Mouse (Mus musculus) activated CD4-positive, CD25-positive, alpha-beta regulatory T cell, adult 9 weeks (primary cell): Measurements from ENCODE around the gene Rbp4. TPM values are rescaled to one million over a fixed set of nuclear protein-coding genes. Genes with fewer than 3 reads are reported as not detected.

Experiments
- polyA plus RNA-seq: library from polyadenylated mRNA; unstranded; fragments of 100-300 nt; shearing (Covaris generic); gene quantifications from one replicate; pipeline ENCODE4 v1.2.1, GENCODE M21; 2017

The Rbp4 gene
- polyA plus RNA-seq, result not detected

DNA sequence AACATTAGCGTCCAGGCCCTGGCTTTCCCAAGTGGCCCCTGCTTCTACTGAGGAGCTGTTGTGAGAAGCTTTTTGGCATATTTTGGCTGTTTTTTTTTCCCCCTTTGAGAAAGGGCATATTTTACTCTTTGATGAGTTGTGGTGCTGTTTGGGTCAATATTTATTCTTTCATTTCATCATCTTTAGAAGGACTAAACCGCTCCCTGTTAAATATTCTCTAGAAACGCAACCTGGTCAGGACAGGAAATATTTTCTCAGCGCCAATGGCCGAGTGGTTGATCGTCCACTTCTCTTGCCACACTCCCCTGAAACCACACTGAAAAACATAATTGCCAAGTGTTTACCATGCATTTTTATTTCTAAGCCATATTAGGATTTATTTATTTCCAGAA lies at the start of gene Rbp4:
Rbp4 (minus strand) TSS at position 63 of the 392 bp plus-strand sequence.

DNA sequence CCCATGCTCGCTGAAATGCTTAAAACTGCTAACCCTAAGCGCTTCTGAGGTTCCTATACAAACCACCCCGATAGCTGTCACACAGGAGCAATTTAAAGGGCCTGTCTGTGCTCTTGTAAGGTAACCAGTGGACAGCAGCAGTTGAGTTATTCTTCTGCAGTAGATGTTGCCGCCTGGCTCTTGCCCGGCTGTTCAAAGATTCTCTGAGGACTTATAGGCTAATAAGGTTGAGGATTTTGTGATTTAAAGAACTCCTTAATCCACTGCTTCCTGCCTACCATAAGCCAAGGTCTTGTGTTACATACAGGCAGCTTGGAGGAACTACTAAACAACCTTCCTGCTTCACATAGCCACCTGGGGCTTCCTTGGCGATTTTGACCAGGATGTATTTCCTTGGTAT lies 7.4 kb upstream of the Rbp4 start, which contains the start of gene Pde6c:
Pde6c (plus strand) TSS at position 301 of the 400 bp plus-strand sequence.

DNA sequence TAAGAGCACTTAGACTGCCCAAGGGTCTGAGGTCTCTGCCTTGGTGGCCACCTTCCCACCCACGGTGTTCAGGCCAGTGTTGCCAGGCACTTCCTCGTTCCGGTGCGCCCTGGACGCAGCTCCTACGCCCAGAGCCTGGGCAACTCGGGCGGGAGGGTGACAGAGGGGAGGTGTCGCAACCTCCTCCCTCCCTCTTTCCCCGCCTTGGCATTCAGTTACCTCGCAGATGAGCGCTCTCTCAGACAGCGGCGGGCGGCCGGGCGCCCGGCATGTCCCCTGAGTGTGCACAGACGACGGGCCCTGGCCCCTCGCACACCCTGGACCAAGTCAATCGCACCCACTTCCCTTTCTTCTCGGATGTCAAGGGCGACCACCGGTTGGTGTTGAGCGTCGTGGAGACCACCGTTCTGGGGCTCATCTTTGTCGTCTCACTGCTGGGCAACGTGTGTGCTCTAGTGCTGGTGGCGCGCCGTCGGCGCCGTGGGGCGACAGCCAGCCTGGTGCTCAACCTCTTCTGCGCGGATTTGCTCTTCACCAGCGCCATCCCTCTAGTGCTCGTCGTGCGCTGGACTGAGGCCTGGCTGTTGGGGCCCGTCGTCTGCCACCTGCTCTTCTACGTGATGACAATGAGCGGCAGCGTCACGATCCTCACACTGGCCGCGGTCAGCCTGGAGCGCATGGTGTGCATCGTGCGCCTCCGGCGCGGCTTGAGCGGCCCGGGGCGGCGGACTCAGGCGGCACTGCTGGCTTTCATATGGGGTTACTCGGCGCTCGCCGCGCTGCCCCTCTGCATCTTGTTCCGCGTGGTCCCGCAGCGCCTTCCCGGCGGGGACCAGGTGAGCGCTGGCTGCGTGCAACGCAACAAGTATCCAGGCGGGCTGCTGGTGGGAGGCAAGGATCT lies 28.0 kb downstream of the Rbp4 start, which contains the start of gene Ffar4:
Ffar4 (plus strand) TSS at position 214 of the 901 bp plus-strand sequence.

Other genes with a start within 250 kb of the Rbp4 start
- 0.78 TPM for gene Myof, start 81.7 kb downstream of the Rbp4 start, polyA plus RNA-seq
- gene Cep55, start 70.3 kb downstream of the Rbp4 start, polyA plus RNA-seq, result 4.5 TPM
- not detected for gene Ffar4, start 28.2 kb downstream of the Rbp4 start, polyA plus RNA-seq
- not detected for gene Pde6c, start 7.5 kb upstream of the Rbp4 start, polyA plus RNA-seq
- gene Fra10ac1, start 98.9 kb upstream of the Rbp4 start, polyA plus RNA-seq, result 19.5 TPM
- not detected for gene Lgi1, start 139.3 kb upstream of the Rbp4 start, polyA plus RNA-seq